Mouse (Mus musculus) gastrocnemius, postnatal 4 days (tissue): ENCODE measurements around the gene Ky. TPM values are rescaled to one million over a fixed set of nuclear protein-coding genes. Genes with fewer than 3 reads are reported as not detected.

ENCODE experiments used
- DNase-seq, 2 experiments: peaks; one replicate each; pipeline ENCODE4 v3.0.0; 2021 to 2022; ENCODE audit warnings: low spot score in 2 of 2, mixed read lengths in 2 of 2
- total RNA-seq, 2 experiments: library from RNA; stranded (reverse); gene quantifications; 2 replicates each; pipeline ENCODE4 v1.2.3; 2021

The Ky gene
- total RNA-seq, 2 experiments from 2014 or later = 109 to 122 TPM

DNA sequence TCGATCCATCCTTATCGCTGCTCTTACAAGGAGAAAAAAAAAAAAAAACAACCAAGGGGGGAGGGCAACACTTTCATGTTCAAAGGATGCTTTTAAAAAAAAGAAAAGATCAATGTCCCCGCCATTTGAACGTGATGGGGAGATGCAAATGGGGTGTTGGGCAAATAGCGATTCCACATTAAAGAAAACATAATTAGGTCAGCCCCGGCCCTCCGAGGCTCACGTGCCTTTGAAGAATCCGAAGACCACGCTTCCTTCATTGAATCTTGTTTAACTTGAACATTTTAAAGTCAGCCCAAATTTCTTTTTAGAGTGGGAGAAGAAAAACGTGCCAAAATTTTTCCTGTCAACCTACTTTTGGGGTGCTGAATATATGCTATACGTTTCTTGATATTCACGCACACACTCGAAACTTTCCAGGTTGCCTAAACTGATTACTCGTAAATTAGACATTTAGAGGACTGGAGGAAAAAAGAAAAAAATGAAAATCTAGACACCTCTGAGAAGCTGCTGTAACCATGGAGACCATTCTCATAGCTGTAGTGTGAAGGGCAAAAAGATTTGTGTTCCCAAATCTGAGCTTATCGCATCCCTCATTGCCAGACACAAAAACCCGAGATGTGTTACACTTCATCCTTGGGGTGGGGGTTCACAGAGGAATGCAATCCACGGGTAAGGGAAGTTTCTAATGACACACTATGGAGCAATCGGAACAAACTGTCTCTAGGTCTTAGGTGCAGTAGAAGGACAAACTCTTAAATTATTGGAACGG lies 40.9 kb downstream of the Ky start:
- DNase-seq = no peak

DNA sequence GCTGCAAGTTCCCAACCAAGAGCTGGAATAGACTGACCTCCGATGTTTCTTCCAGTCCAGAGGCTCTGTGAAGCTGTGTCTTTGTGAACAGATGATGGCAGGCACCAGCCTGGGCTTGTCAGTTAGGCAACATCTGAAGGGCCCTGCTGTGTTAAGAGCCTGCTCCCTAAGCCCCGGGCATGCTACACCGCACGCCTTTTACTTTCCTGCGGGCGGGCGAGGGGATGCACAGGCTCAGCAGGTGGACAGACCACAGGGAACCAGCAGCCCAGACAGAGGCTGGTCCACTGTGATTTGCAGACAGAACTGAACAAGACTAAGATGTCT lies 41.4 kb downstream of the Ky start:
- peak in 1 of 2 experiments; percentile 6 for DNase-seq

GRCm38 (mm10) chr9:102549211-102549610 lies 43.7 kb downstream of the Ky start:
- DNase-seq = no peak

DNA sequence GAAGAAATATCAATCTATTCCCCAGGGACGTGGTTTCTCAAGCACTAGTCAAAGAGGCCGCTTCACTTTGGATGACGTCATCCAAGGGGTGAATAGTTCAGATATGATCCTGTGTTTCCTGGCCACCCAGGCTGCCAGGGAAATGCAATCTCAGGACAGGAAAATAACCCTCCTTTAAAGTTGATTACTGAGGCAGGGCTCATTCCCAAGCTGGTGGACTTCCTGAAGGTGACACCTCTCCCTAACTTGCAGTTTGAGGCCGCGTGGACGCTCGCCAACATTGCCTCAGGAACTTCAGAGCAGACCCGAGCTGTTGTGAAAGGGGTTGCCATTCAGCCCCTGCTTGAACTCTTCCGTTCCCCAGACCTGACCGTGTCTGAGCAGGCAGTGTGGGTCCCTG lies 46.2 kb downstream of the Ky start:
- peak in 1 of 2 experiments; percentile 10 for DNase-seq

GRCm38 (mm10) chr9:102553781-102554180 lies 48.2 kb downstream of the Ky start:
- DNase-seq = no peak

- DNase-seq = no peak
Measured at GRCm38 (mm10) chr9:102558463-102558862, 52.9 kb downstream of the Ky start.

DNA sequence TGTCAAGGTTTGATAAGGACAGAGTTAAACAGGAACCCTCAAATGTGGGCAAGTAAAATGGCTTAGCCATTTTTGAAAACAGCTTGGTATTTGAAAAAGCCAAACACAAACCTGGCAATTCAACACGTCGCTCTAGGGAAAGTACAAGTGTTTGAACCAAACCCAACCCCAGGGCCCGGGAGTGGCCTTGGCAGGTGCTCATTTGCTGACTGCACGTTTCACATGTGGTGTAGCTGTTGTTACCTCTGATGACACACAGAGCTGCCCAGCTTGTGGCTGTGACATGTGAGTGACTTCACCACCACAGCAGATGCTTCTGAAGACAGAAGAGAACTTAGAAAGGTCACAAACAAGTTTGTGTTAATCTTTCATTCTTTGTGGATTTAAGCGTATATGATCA lies 67.3 kb downstream of the Ky start:
- no peak for DNase-seq

DNA sequence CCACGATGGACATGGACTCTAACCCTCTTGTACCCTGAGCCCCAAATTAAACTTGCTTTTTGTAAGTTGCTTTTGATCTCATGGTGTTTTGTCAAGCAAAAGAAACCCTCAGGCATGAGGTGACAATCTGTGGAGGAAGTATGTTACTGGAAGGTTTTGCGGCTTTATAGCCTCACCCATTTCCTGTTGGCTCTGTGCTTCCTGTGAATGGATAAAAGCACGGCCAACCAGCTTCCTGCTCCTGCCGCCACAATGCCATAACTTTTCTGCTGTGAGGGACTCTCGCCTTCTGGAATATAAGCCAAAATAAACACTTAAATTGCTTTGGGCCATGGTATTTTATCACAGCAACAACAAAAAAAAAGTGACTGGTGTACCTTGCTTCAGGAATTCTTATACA lies 71.9 kb downstream of the Ky start:
- DNase-seq = no peak

DNA sequence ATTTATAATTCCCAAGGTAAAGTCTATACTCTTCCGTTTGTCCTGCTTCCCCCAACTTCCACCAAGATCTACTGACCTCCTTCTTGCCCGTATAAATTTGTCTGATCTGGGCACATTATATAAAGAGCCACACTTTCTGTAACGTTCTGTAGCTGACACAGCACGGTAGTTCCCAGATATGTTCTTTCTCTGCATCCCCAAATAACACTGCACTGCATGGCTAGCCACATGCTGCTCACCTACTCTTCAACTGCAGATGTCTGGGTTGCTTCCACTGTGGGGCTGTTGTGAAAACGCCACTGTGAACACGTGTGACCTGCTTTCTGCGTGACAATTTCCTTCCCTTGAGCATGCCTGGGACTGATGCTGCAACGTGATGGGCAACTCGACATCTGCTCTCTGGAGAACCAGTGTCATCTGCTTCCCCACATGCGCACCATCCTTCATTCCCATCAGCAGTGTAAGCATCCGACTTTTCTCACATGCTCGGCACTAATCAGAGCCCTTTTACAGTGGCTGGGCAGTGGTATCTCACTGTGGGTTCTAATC lies 76.4 kb downstream of the Ky start:
- DNase-seq = peak in 1 of 2 experiments; percentile 7

DNA sequence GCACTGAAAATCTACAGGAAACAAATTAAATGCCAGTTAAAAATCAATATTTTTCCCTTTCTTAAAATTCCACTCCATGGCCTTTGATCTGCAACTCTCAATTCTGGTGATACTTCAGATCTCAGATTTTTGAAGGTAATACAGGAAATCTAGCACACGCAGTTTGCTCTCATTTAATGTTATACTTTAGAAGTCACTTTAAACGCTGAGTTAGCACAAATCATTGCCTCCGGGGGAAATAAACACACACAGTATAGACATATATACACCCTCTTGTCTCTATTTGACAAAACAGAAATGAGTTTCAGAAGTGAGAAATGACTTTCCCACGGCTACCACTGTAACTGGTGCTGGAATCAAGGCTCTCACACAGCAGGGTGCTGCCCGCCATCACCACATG lies 81.8 kb downstream of the Ky start:
- DNase-seq = no peak

DNA sequence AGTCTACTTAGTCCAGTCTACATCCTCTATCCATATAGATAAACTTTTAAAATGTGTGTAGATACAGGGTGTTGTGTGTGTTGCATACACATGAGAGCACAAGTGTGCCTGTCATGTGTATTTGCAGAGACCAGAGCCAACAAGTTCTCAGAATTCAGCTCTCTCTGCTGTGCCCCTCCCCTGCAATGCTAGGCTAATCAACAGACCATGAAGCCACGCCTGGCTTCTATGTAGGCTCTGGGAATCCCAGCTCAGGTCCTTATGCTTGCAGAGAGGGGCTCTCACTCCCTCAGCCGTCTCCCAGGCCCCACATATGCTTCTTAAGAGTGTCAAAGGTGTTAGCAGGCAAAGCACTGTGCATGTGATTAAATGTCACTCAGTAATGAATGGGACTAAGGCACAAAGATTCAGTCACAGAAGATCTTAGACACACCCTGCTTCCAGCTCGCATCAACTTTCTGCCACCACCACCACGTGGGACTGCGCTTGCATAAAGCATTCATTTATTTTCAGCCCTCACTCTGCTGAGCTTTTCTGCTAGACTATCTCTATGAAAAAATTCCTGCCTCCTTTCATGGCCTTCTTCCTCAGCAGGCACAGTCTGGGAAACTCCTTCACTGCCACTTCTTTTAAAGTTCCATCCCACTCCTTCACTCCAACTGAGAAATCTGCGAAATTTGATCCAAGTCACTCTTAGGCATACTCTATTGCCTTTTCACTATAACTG lies 89.3 kb downstream of the Ky start:
- peak in 1 of 2 experiments; percentile 8 for DNase-seq

Other genes starting within 250 kb of the Ky start
- gene Ephb1, start 151.1 kb upstream of the Ky start, total RNA-seq = 1 to 10 TPM; 4.9 to 5.4 TPM
- 100 to 1,000 TPM; 200 to 212 TPM for gene Anapc13, start 120.5 kb downstream of the Ky start, total RNA-seq
- gene Cep63, start 120.8 kb downstream of the Ky start, total RNA-seq = 10 to 100 TPM; 41.1 to 43.7 TPM
- gene Amotl2, start 210.9 kb downstream of the Ky start, total RNA-seq = 10 to 100 TPM; 58.1 to 61.2 TPM